Mouse (Mus musculus): ENCODE results near the gene Adk.
"Not testable (repeated sequence)": the region's sequence is repeated elsewhere in the genome, so short reads cannot be mapped to it uniquely, and the experiment has no call there.

Adk gene

GRCm38 (mm10) chr14:21064321-21064720, 11.9 kb downstream of the Adk start:
- no peak for DNase-seq (ENCODE audit: low spot score in 2 of 2)

DNA sequence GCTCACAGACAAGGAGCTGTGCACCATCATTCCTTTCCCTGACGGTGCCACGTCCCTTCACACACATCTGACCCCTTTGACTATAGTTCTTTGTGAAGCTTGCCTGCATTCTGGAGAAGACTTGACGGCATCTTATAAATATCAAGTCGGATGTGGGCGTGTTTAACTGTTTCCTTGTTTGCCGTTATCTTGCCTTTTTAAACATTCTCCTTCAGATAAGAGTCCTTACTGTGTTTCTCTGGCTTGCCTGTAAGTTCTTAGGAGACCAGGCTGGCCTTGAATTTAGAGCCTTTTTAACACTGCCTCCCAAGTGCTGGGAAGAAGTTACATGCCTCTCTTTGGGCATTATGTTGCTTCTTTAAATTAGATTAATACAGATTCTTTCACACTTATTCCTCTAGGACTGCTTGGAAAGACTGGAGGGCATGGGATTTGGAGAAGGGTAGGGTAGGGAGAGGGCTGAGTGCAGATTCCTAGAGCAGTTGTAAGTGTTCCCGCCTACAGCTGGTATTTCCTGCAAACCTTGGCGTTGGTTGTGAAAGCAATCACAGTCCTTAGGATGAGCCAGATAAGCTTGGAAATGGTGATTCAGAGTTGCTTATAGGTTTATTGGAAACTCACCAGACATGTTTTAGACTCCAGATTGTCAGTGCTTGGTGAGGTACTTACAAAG, 13.3 kb downstream of the Adk start:
- no peak for DNase-seq (ENCODE audit: low spot score in 2 of 2)

GRCm38 (mm10) chr14:21069594-21069993, 17.2 kb downstream of the Adk start:
- DNase-seq (ENCODE audit: low spot score in 2 of 2): no peak

- no peak for DNase-seq (ENCODE audit: low spot score in 2 of 2)
These were observed 21.6 kb downstream of the Adk start for GRCm38 (mm10) chr14:21073981-21074380.

DNA sequence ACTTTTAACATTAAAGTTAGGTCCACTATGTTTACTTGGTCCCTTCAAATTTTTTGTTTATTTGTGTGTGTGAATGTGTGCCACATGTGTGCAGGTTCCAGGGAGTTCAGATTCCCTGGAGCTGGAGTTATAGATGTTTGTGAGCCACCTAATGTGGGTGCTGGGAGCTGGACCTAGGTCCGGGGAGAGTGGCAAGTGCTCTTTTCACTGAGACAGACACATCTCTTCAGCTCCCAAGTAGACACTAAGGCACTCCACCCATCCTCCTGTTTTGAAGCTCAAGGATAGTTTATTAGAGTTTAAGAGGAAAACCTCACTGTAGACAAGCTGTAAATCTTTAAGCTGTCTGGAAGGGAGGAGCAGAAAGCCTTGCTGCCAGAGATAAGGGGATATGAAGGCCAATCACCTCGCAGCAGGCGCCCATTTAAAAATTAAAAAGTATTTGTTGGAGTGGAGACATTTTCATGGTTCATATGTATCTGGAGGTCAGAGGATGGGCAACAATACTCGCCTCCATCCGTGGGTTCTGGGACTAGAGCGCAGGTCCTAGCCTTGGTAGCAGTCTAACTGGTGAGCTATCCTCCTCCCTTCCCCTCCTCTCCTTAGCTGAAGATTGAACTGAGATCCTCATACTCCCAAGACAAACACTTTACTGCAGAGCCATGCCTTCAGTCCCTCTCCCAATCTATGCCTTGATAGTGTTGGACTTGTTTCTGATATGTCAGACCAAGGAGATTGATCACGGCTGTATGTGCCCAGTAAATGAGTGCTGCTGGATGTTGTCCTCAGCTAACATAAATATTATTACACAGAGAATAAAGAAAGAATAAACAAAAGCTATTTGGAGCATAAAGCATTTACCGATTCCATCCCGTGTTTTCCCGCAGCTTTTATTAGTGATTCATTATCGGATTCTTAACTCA, 22.3 kb downstream of the Adk start:
- no peak for DNase-seq (ENCODE audit: low spot score in 2 of 2)

DNA sequence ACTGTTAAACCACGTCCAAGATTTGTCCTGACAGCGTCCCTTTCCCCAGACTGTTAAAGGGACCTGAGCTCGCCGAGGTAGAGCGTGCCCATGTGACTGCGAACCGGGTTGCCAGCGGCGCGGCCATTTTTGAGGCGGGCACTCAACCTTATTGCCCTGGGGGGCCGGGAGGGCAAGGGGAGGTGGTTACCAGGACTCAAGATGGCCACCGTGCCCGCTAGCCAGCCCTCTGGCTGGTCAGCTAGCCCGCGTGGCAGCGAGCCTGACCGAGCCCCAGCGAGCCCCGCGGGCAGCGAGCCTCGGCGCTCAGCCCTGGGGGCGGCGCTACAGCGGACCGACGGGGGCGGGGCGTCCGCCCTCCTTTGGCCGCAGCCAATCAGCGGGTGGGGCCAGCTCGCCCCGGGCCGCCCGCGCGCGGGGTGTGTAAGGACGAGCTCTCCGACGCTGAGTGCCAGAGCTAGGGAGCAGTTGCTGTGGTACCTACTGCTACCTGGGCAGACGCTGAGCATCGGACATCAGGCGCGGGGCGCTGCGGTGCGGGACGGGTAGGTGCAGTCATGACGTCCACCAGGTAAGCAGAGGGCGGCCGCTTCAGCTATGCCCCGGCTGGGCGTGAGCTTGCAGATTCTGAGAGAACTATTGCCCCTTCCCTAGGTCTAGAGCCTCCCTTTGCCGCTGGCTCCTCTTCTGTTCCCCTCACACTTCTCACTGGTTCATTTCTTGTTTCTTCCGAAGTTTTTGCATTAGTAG, 23.6 kb downstream of the Adk start:
- DNase-seq (ENCODE audit: low spot score in 2 of 2): peak; percentile 87 to 92

- no peak for DNase-seq (ENCODE audit: low spot score in 2 of 2)
These were observed 24.3 kb downstream of the Adk start for GRCm38 (mm10) chr14:21076501-21077194.

- no peak for DNase-seq (ENCODE audit: low spot score in 2 of 2)
These were observed 25.6 kb downstream of the Adk start for GRCm38 (mm10) chr14:21077939-21078338.

DNA sequence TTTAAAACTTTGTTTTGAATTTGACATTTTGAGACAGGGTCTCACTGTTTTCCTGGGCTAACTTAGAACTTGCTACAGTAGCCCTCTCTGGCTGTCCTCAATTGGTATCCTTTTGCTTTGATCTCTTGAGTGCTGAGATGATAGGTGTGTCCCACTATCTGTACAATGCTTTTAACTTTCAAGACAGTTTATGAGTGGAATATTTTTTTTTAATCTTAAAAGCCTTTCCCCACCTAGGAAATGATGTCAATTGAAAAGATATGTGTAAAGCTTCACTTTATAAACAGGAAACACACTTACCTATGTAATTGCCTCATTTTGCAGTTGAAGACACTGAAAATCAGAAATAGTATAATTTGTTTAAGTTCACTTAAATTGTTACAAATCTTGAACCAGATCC, 26.1 kb downstream of the Adk start:
- DNase-seq (ENCODE audit: low spot score in 2 of 2): no peak

DNA sequence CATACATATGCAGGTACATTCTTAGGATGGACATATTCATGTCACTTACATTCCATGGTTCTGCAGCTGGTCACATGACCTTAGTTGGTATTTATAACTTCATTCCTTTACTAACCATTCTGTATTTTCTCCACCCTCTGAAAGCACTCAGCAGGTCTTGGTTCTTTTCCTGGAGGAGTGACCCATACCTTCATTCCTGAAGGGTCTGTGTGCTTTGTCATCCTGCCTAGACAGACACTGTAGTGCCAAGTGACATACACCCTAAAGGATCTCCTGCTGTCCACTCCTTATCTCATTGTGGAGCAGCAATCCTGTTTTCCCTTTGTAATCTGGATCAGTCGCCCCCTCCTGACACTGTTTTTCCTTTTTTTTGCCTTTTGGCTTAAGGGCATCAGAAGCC, 30.4 kb downstream of the Adk start:
- no peak for DNase-seq (ENCODE audit: low spot score in 2 of 2)

DNA sequence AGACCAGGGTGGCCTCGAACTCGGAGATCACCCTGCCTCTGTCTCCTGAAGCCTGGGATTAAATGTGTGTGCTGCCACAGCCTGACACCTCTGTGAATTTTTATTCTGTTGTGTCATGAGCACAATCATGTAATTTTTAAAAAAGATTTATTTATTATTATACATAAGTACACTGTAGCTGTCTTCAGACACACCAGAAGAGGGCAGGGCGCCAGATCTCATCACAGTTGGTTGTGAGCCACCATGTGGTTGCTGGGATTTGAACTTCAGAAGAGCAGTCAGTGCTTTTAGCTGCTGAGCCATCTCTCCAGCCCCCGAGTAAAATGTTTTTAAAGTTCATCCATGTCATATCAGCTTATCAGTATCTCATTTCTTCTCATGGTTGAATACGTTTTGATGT, 33.3 kb downstream of the Adk start:
- DNase-seq (ENCODE audit: low spot score in 2 of 2): no peak

- DNase-seq (ENCODE audit: low spot score in 2 of 2): no peak
These were observed 33.7 kb downstream of the Adk start for GRCm38 (mm10) chr14:21086106-21086505.

DNA sequence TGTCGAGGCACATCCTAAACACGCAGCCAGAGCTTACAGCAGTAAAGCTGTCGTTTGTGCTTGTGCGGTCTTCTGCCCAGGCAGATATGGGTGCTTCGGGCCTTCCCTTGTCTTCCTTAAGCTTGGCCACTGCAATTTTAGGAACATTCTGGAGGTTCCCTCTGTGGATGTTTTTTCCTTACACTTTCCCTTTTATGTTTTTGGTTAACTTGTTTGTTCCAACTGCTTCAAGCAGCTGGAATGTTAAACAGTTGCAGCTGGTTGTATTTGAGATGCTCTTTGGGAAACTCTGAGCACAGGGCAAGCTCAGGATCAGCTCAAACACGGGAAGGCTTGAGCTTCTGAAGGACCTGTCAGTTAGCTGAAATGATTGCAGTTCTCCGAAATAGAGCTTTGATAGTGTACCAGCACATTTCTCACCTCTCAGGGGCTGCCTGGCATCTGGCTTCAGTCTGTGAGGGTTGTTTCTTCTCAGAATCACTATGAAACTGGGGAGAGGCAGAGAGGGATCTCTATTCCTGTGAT, 34.5 kb downstream of the Adk start:
- DNase-seq (ENCODE audit: low spot score in 2 of 2): no peak

DNA sequence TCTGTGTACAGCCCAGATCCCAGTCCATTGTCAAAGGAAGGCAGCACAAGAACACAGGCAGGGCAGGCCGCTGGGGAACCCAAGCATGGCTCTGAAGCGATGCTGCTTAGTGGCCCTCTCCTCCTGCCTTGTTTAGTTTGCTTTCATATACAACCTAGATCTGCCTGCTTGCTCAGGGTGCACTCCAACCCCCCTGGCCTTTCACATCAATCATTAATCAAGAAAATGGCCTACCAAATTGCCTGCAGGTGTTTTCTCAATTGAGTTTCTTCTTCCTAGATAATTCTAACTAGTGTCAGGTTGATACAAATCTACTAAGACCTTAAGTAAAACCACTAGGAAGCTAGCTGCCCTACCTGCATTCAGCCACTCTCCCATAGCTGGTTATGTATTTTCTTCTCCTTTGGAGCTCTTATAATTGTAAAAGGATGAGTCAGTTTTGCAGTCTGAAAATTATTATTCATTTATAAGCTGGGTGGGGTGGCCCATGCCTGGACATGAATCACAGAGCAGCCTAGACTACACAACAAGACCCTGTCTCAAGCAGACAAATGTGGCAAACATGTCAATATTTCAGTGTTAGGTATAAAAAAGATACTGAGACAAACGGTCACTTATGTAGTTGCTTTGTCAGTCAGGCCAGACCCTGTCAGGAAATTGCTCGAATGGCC, 35.2 kb downstream of the Adk start:
- DNase-seq (ENCODE audit: low spot score in 2 of 2): no peak

- DNase-seq (ENCODE audit: low spot score in 2 of 2): no peak
These were observed 36.4 kb downstream of the Adk start for GRCm38 (mm10) chr14:21088731-21089130.

GRCm38 (mm10) chr14:21090400-21090799, 38.0 kb downstream of the Adk start:
- no peak for DNase-seq (ENCODE audit: low spot score in 2 of 2)

DNA sequence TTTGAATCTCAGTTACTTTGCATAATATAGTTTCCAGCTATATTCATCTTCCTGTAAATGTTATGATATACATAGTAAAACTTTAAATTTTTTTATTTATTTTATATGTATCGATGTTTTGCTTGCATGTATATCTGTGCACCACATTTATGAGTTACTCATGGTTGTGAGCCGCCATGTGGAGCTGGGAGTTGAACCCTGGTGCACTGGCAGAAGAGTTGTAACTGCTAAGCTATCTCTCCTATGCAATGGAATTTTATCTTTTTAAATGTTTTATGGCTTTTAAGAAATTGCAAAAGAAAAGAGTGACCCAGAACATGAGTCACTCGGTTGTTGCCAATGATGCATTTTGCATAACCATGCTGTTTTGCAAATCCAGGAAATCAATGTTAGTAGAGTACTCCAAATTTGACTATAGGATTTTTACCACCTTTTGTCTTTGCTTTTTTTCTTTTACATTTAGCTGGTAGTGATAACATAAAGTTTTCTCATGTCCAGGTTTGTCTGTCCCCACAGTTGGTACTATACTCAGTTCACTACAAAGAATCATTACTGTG, 38.6 kb downstream of the Adk start:
- DNase-seq (ENCODE audit: low spot score in 2 of 2): no peak

DNA sequence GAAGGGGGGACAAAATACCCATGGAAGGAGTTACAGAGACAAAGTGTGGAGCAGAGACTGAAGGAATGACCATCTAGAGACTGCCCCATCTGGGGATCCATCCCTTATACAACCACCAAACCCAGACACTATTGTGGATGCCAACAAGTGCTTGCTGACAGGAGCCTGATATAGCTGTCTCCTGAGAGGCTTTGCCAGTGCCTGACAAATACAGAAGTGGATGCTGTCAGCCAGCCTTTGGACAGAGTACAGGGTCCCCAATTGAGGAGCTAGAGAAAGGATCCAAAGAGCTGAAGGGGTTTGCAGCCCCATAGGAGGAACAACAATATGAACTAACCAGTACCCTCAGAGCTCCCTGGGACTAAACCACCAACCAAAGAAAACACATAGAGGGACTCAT, 41.8 kb downstream of the Adk start:
- DNase-seq (ENCODE audit: low spot score in 2 of 2): not testable (repeated sequence)

DNA sequence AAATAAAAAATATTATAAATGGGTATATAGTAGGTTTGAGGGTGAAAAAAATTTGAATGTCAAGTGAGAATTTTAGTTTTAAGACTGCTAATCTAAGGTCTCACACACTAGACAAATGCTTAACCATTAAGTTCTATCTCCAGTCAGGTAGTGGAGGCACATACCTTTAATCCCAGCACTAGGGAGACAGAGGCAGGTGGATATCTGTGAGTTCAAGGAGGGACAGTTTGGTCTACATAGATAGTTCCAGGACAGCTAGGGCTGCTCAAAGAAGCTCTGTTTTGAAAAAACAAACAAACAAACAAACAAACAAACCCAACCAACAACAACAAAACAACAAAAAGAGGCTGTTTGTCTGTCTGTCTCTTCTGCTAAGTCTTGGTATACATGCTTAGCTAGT, 43.9 kb downstream of the Adk start:
- DNase-seq (ENCODE audit: low spot score in 2 of 2): no peak

DNA sequence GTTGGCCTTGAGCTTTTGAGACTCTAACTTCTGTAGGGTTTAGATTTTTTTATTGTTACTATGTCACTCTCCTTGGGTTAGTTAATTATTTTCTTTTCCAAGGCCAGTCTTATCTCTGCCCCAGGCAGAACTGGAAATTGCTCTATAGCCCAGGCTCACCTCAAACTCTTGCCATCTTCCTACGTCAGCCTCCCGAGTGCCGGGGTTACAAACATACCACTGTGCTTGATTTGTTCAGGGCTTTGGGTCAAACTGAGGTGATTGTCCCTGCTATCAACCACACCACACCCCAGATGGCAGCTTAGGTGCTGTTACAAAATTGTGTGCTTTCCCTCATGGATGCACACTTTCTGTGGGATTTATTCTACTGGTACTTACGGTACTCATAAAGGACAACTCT, 44.3 kb downstream of the Adk start:
- DNase-seq (ENCODE audit: low spot score in 2 of 2): no peak

DNA sequence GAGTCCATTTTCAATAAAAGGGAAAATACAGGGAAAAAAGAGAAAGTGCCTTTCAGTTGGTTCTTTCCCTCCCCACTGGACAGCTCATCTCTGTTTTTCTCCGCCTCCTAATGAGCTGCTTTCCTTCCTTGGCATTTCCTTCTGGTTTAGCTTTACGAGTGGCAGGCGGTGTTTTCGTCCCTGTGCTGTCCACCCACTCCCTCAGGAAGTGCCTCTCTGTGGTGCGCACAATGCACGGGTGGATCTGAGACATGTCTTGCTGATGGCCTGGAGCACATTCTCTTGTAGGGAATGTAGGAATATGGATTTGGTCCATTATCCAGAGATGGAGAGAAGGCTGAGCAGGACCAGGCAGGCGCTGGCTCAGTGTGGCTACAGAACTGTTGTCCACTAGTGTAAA, 47.0 kb downstream of the Adk start:
- no peak for DNase-seq (ENCODE audit: low spot score in 2 of 2)

Data from urinary bladder, adult 18-20 months (tissue).